In the genomic region with DNA sequence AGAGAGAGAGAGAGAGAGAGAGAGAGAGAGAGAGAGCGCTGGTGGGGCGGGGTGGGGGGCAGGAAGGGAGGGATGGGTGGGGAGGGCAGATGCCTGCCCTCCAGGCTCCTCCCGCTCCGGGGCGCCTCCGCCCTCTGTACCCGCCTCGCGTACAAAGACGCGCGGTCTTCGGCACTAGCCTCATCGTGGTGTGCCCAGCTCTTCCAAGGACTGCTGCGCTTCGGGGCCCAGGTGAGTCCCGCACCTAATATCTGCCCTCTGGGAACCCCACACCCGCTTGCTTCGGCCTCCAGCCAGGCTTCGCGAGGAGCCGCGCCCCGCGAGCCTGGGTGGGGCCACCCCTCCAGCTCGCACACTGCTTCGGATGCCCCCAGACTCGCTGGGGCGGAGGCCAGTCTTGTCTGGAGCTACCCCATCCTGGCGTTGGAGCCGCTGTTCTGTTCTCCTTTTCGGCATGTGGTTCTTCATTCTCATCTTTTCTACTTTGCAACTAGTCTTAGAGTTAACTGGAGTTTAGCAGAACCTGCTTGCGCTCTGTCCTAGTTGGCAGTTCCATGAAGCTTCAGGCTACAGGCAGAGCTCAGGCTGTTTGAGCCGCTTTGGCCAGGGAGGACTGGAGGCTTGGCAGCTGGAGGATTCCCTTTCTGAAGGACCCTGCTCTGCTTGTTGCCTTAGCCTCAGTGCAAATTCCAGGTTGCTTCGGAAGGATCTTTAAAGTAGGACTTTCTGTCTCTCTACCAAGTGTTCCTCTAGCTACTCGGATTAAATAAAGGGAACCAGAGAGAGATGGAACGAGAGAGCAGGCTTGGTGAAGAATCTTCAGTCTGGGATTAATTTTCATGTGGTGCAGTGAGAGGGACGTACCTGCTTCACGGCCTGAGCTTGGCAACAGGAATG, we compare ENCODE assay signal across 8 mouse cellular contexts. TPM values are rescaled to one million over a fixed set of nuclear protein-coding genes. Genes with fewer than 3 reads are reported as not detected.
DNase-seq lines count a peak whose midpoint lies in the region; ATAC-seq and TF ChIP-seq lines count a peak whose summit lies in the region.

A gene (plus strand): TSS at position 100 of the 897 bp plus-strand sequence.

- peak within 1 kb of the TSS; percentile 68 for H3K4me3 ChIP-seq in embryonic facial prominence, embryonic 13.5 days
- peak within 1 kb of the TSS; percentile 57 for H3K4me3 ChIP-seq in heart, embryonic 11.5 days (ENCODE audit: low read depth, low read length)
- H3K4me3 ChIP-seq in kidney, embryonic 14.5 days (ENCODE audit: low read length): peak within 1 kb of the TSS; percentile 67
- peak within 1 kb of the TSS; percentile 39 to 63 for H3K4me3 ChIP-seq in liver, embryonic 14.5 days (ENCODE audit: insufficient read depth in 1 of 2, low read depth in 2 of 2, low read length in 2 of 2)
- H3K4me3 ChIP-seq in stomach, postnatal 0 days (ENCODE audit: low read depth, low read length): peak within 1 kb of the TSS; percentile 67

- no peak for TF ChIP-seq EP300 in liver, embryonic 14.5 days (IDR thresholded peaks at IDR 0.05; ENCODE audit: low read depth)
- TF ChIP-seq EP300 in stomach, postnatal 0 days (optimal IDR thresholded peaks at IDR 0.05): no peak

- in situ Hi-C loops in Patski (cut with MboI; ENCODE audit: low pct_unique_long_range_greater_than_20kb): no loop called here

- peak within 1 kb of the TSS; percentile 70 for H3K4me2 ChIP-seq in embryonic facial prominence, embryonic 13.5 days
- H3K4me2 ChIP-seq in heart, embryonic 11.5 days: peak within 1 kb of the TSS; percentile 68
- peak within 1 kb of the TSS; percentile 90 for H3K4me2 ChIP-seq in kidney, embryonic 14.5 days (replicated peaks; ENCODE audit: low read depth, low read length)
- H3K4me2 ChIP-seq in liver, embryonic 14.5 days (ENCODE audit: low read depth): peak within 1 kb of the TSS; percentile 63
- peak within 1 kb of the TSS; percentile 76 for H3K4me2 ChIP-seq in stomach, postnatal 0 days (replicated peaks; ENCODE audit: low read depth)

- no peaks in the 10 kb centered on the region for H3K9me3 ChIP-seq in embryonic facial prominence, embryonic 13.5 days
- no peaks in the 10 kb centered on the region for H3K9me3 ChIP-seq in heart, embryonic 11.5 days (replicated peaks; ENCODE audit: control insufficient read depth, low read length)
- no peaks in the 10 kb centered on the region for H3K9me3 ChIP-seq in kidney, embryonic 14.5 days (ENCODE audit: control insufficient read depth, low read length)
- no peaks in the 10 kb centered on the region for H3K9me3 ChIP-seq in liver, embryonic 14.5 days (ENCODE audit: control insufficient read depth, low read length)
- no peaks in the 10 kb centered on the region for H3K9me3 ChIP-seq in stomach, postnatal 0 days (ENCODE audit: control insufficient read depth, low read length)

- peaks cover 50% of the 10 kb centered on the region for H3K4me1 ChIP-seq in embryonic facial prominence, embryonic 13.5 days
- peaks cover 8% of the 10 kb centered on the region; the same call in 1 of the 2 replicates for H3K4me1 ChIP-seq in heart, embryonic 11.5 days (ENCODE audit: control insufficient read depth, insufficient read depth, low read length)
- peaks cover 12% of the 10 kb centered on the region for H3K4me1 ChIP-seq in kidney, embryonic 14.5 days (ENCODE audit: control insufficient read depth, insufficient read depth, low read length)
- peaks cover 0 to 18% of the 10 kb centered on the region in 2 experiments; a peak in 2 of 4 replicates for H3K4me1 ChIP-seq in liver, embryonic 14.5 days (replicated peaks; ENCODE audit: control insufficient read depth in 2 of 2, insufficient read depth in 2 of 2, low read length in 1 of 2)
- peaks cover 5% of the 10 kb centered on the region; the same call in 1 of the 2 replicates for H3K4me1 ChIP-seq in stomach, postnatal 0 days (replicated peaks; ENCODE audit: control insufficient read depth, insufficient read depth)

- peak within 1 kb of the TSS; percentile 86 for H3K9ac ChIP-seq in embryonic facial prominence, embryonic 13.5 days
- peak within 1 kb of the TSS; percentile 72 for H3K9ac ChIP-seq in heart, embryonic 11.5 days (ENCODE audit: low read depth, low read length)
- H3K9ac ChIP-seq in kidney, embryonic 14.5 days (ENCODE audit: low read depth, low read length): peak within 1 kb of the TSS; percentile 79
- H3K9ac ChIP-seq in liver, embryonic 14.5 days (replicated peaks): 0 out of 2 replicates have a peak within 1 kb of the TSS, but pooled peaks have one; percentile 27
- peak within 1 kb of the TSS; percentile 88 for H3K9ac ChIP-seq in stomach, postnatal 0 days (ENCODE audit: low read length)

- no peaks in the 10 kb centered on the region for H3K36me3 ChIP-seq in embryonic facial prominence, embryonic 13.5 days
- no peaks in the 10 kb centered on the region for H3K36me3 ChIP-seq in heart, embryonic 11.5 days (ENCODE audit: control insufficient read depth, insufficient read depth, low read length)
- no peaks in the 10 kb centered on the region for H3K36me3 ChIP-seq in kidney, embryonic 14.5 days (ENCODE audit: control insufficient read depth, insufficient read depth, low read length)
- H3K36me3 ChIP-seq in liver, embryonic 14.5 days (replicated peaks; ENCODE audit: control insufficient read depth, insufficient read depth, low read depth): no peaks in the 10 kb centered on the region
- H3K36me3 ChIP-seq in stomach, postnatal 0 days (ENCODE audit: control insufficient read depth, insufficient read depth, low read length): no peaks in the 10 kb centered on the region

- no peak for TF ChIP-seq CTCF in Patski (IDR thresholded peaks at IDR 0.05)
- TF ChIP-seq CTCF in liver, embryonic 14.5 days (IDR thresholded peaks at IDR 0.05; ENCODE audit: low read depth): no peak
- TF ChIP-seq CTCF in stomach, postnatal 0 days (IDR thresholded peaks at IDR 0.05; ENCODE audit: low read depth): no peak

- whole genome bisulfite sequencing in embryonic facial prominence, embryonic 13.5 days: under 1% methylated on average over 35 of the region's 39 CpGs
- WGBS in heart, embryonic 11.5 days (ENCODE audit: insufficient replicate concordance): under 1% methylated on average over 32 of the region's 39 CpGs
- 1% methylated on average over 30 of the region's 39 CpGs for WGBS in kidney, embryonic 14.5 days
- under 1% methylated on average over 34 of the region's 39 CpGs for WGBS in liver, embryonic 14.5 days (ENCODE audit: insufficient replicate concordance)
- 1% methylated on average over 37 of the region's 39 CpGs for WGBS in stomach, postnatal 0 days

- POLR2A ChIA-PET in Patski (lab: Charles Lee): interaction anchor here (0.7 to 3.0 kb wide), 13 partner anchors 8 to 42 kb away, joined by 3 to 17 read pairs (median 3); a partner anchor contains a TSS

- peak within 1 kb of the TSS; percentile 92 for H3K27ac ChIP-seq in embryonic facial prominence, embryonic 13.5 days
- H3K27ac ChIP-seq in heart, embryonic 11.5 days (ENCODE audit: low read depth, low read length): peak within 1 kb of the TSS; percentile 54
- H3K27ac ChIP-seq in kidney, embryonic 14.5 days (ENCODE audit: low read depth, low read length): peak within 1 kb of the TSS; percentile 72
- no peak within 1 kb of the TSS for H3K27ac ChIP-seq in liver, embryonic 14.5 days
- H3K27ac ChIP-seq in stomach, postnatal 0 days (replicated peaks): peak within 1 kb of the TSS; percentile 95

- H3K27me3 ChIP-seq in Patski: no peaks in the 10 kb centered on the region
- no peaks in the 10 kb centered on the region for H3K27me3 ChIP-seq in embryonic facial prominence, embryonic 13.5 days
- no peaks in the 10 kb centered on the region for H3K27me3 ChIP-seq in heart, embryonic 11.5 days (ENCODE audit: control insufficient read depth, insufficient read depth, low read length)
- no peaks in the 10 kb centered on the region for H3K27me3 ChIP-seq in kidney, embryonic 14.5 days (ENCODE audit: control insufficient read depth, insufficient read depth, low read length)
- H3K27me3 ChIP-seq in liver, embryonic 14.5 days (ENCODE audit: control insufficient read depth, insufficient read depth, low read length): no peaks in the 10 kb centered on the region
- H3K27me3 ChIP-seq in stomach, postnatal 0 days (ENCODE audit: control insufficient read depth, insufficient read depth, low read length): no peaks in the 10 kb centered on the region

- DNase-seq in 3134 (ENCODE audit: extremely low read depth, insufficient read length, low spot score) (peak; percentile 93), Patski (ENCODE audit: low read depth, low spot score) (no peak)
- DNase-seq in liver, embryonic 14.5 days (ENCODE audit: low read depth in 3 of 3, low spot score in 3 of 3): peak in 1 of 3 experiments; percentile 17
- DNase-seq in naive thymus-derived CD4-positive, alpha-beta T cell, adult 2 months (ENCODE audit: low read depth): peak; percentile 83
- DNase-seq in stomach, postnatal 0 days (ENCODE audit: low spot score): peak; percentile 69

- CTCF ChIA-PET in Patski (lab: Charles Lee): interaction anchor here (1.1 to 25.5 kb wide), 9 partner anchors 8 to 61 kb away, joined by 3 to 811 read pairs (median 5); no protein-coding TSS in a partner anchor

- ATAC-seq in Patski: peak; percentile 82
- peak; percentile 84 for ATAC-seq in embryonic facial prominence, embryonic 13.5 days (ENCODE audit: insufficient number of reproducible peaks, insufficient read depth, low FRiP score, low TSS enrichment, low read depth)
- ATAC-seq in heart, embryonic 11.5 days (replicated peaks; ENCODE audit: insufficient number of reproducible peaks, low FRiP score, low TSS enrichment): peak; percentile 82
- peak; percentile 91 for ATAC-seq in kidney, embryonic 14.5 days (ENCODE audit: low FRiP score, low TSS enrichment)
- ATAC-seq in liver, embryonic 14.5 days (ENCODE audit: insufficient read depth): peak; percentile 76
- ATAC-seq in stomach, postnatal 0 days (ENCODE audit: low FRiP score, low TSS enrichment): peak; percentile 89

RNA-seq across cellular contexts. Expression of the gene that starts here (rescaled TPM):
- 981 TPM for polyA plus RNA-seq in Patski (2021)
- 507 and 556 TPM in 2 replicates for polyA plus RNA-seq in embryonic facial prominence, embryonic 13.5 days (2015; fragmentation: Nextera tagmentation; extraction: Ambion mirVana)
- polyA plus RNA-seq in heart, embryonic 11.5 days (2014; fragmentation: Nextera tagmentation; extraction: Ambion mirVana): 216 and 222 TPM in 2 replicates
- 407 and 546 TPM in 2 replicates for polyA plus RNA-seq in kidney, embryonic 14.5 days (2014; fragmentation: Nextera tagmentation; extraction: Ambion mirVana)
- polyA plus RNA-seq in liver, embryonic 14.5 days (2012; rRNA removed): 23.5 and 25.0 TPM in 2 replicates
- 53.0 and 57.8 TPM in 2 replicates for polyA plus RNA-seq in liver, embryonic 14.5 days (2014; fragmentation: Nextera tagmentation; extraction: Ambion mirVana)
- 314 and 375 TPM in 2 replicates for polyA plus RNA-seq in stomach, postnatal 0 days (2015; fragmentation: Nextera tagmentation; extraction: Ambion mirVana)

Comparison
In these comparisons a context has a peak if more than half of its experiments do, and no peak if none do; other contexts are left out.
1. H3K9ac ChIP-seq: peak in every context shown above with its lines; median percentile 88 in stomach, postnatal 0 days; 86 in embryonic facial prominence, embryonic 13.5 days; 79 in kidney, embryonic 14.5 days; 72 in heart, embryonic 11.5 days; 27 in liver, embryonic 14.5 days.